Mouse (Mus musculus) retina, embryonic 14.5 days (tissue): ENCODE measurements at regions not wholly inside any gene's neighbourhood (a gene's known extent, or its start where the extent isn't known, plus 50 kb on each side); places are given as distances from the start of the nearest gene placed in this dataset.

Experiments used
- DNase-seq: peaks from one replicate; pipeline ENCODE4 v3.0.0-alpha.2; 2015; ENCODE audit warnings: low spot score

- no peak for DNase-seq
Measured at GRCm38 (mm10) chr1:10771793-10772192, 642.1 kb upstream of the A830018L16Rik start.

GRCm38 (mm10) chr1:10794074-10794783 lies 619.7 kb upstream of the A830018L16Rik start:
- DNase-seq = peak; percentile 56

GRCm38 (mm10) chr1:10835653-10836415 lies 578.1 kb upstream of the A830018L16Rik start:
- DNase-seq = peak; percentile 75

- DNase-seq = no peak
Measured at GRCm38 (mm10) chr1:10837180-10837579, 576.7 kb upstream of the A830018L16Rik start.

DNA sequence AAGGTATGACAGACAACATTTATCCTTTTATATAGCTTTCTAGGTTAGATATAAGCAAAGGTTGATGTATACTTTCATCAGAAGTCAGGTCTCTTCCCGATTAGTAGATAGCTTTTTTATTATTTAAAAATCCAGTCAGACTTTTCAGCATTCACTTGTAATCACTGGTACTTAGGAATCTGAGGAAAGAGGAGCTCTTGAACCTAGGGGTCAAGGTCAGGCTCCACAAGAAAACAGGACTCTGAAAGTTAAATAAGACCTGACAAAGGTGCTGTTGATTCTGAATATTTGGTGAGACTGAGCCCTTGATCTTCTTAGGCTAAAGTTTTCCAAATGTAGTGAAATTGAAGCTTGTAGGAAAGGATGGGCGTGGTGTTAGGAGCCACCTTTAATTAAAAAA lies 561.0 kb upstream of the A830018L16Rik start:
- no peak for DNase-seq

GRCm38 (mm10) chr1:10854495-10854894 lies 559.4 kb upstream of the A830018L16Rik start:
- DNase-seq = no peak

- DNase-seq = no peak
Measured at GRCm38 (mm10) chr1:10871163-10871853, 542.6 kb upstream of the A830018L16Rik start.

DNA sequence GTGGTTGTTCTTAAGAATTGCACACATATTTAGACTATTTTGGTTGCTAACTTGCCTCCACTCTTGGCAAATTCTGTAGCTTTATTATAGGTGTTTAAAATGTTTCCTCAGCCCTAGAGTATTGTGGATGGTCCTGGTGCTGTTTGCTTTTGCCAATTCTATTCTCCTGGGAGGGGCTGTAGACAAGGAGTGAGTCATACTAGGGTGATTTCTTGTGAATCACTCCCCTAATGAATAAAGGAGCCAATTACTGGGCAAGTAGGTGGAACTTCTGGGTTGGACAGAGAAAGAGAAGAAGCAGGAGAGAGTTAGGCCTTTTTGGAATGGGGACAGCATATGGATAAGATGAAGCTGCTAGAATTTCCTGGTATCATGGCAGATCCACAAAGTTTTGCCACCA lies 541.6 kb upstream of the A830018L16Rik start:
- DNase-seq = no peak

DNA sequence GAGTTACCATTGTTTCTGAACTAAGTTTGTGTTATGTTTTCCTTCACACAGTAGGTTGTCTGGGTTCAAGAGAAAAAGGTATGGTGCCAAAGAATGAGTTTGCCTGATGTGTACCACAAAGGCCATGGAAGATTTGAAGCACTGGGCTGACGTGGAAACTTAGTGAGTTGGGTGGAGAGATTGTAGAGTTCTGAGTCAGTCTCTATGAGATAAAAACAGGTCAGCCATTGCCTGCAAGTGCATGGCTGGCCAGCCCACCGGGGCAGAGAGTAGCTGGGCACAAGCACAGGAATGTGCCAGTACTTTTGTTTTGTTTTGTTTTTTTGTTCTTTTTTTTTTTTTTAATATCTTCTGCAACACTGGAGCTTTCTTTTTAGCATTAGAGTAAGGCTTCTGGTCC lies 541.2 kb upstream of the A830018L16Rik start:
- DNase-seq = no peak

- no peak for DNase-seq
Measured at GRCm38 (mm10) chr1:10877391-10878170, 536.3 kb upstream of the A830018L16Rik start.

GRCm38 (mm10) chr1:10878221-10878760 lies 535.6 kb upstream of the A830018L16Rik start:
- no peak for DNase-seq

GRCm38 (mm10) chr1:10880026-10880727 lies 533.7 kb upstream of the A830018L16Rik start:
- peak; percentile 3 for DNase-seq

GRCm38 (mm10) chr1:10898806-10899205 lies 515.1 kb upstream of the A830018L16Rik start:
- no peak for DNase-seq

DNA sequence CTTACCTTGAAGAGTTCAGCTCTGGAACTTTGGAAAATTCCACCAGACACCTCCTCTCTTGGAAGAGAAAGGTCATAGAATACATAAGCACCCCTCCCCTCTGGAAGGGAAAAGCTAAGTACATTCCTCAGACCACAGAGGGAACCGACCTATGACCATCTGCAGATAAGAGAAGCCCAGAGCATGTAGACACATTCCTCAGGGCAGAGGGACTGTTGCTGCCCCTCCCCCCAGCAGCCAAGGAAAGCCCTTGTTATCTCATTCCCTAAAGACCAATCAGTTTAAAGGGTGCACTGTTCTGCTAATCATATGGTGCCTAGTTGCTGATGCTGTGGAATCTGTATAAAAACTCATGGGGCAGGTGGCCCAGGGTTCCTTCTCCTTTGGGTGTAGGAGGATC lies 511.2 kb upstream of the A830018L16Rik start:
- DNase-seq = no peak

DNA sequence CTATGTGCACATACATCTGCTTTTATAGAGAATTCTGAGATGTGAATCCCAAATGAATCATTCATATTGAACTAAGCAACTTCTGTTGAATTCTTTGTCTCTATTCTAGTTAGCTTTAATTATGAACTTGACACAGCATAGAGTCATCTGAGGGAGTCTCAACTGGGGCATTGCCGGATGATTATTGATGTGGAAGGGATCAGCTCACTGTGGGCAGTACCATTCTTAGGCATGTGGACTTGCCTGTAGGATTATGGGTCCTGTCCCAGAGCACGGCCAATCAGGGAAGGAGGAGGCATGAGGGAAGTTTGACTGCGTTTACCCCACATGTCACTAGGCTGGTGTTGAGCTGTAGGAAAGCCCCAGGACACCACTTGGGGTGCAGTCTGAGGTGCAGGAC lies 493.9 kb upstream of the A830018L16Rik start:
- no peak for DNase-seq

GRCm38 (mm10) chr1:10932378-10933077 lies 481.4 kb upstream of the A830018L16Rik start:
- no peak for DNase-seq

DNA sequence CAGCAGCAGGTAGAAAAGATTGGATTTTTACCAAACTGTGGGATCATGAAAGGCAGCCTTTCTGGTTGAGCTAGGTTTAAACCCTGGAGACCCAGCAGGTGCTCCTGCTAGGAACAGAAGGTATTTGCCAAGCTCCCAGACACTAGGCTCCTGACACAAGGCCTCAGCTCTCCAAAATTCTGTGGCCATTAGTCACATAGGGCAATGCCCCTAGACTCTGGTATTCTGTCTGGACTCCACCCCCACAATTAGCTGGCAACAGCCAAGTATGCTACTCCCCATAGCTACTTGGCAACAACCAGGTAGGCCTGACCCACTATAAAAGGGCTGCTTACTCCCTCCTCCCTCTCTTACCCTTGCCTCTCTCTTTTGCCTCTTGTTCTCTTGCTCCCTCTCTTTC lies 480.7 kb upstream of the A830018L16Rik start:
- no peak for DNase-seq

DNA sequence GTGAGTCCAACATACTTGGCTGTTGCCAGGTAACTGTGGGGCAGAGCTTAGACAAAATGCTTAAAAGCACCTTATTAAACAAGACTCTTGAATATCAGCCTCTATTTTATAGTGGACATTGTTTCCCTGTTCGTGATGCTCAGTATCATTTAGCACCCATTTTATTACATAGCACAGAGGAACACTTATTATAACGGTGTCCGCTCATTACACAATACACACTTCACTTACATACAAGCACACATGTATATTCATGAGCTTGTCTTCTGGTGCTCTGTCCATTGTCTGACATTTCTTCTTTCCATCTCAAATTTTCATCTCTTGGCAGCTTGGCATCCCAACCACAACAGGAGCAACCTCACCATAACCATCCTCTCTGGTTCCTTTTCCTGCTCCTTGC lies 475.5 kb upstream of the A830018L16Rik start:
- DNase-seq = no peak

GRCm38 (mm10) chr1:10940326-10940725 lies 473.6 kb upstream of the A830018L16Rik start:
- no peak for DNase-seq

GRCm38 (mm10) chr1:10942979-10943378 lies 470.9 kb upstream of the A830018L16Rik start:
- DNase-seq = no peak
